Mouse (Mus musculus) limb, embryonic 14.5 days (tissue): ENCODE measurements around the gene Kif16b. TPM values are rescaled to one million over a fixed set of nuclear protein-coding genes. Genes with fewer than 3 reads are reported as not detected.

ENCODE experiments used
- ATAC-seq: fragments of 200-750 bp; cut with Nextera tagmentation; 2 replicates; pipeline ENCODE4 v1.8.0; 2017; ENCODE audit warnings: low read depth, moderate number of reproducible peaks, moderate TSS enrichment; ENCODE audit not compliant: low FRiP score
- DNase-seq: peaks from one replicate; pipeline ENCODE4 v3.0.0-alpha.2; 2015; ENCODE audit warnings: low spot score
- H3K27ac ChIP-seq: fragments of 300-500 bp; sonication (generic); replicated peaks from 2 replicates; pipeline ENCODE4 v1.5.1; 2014; ENCODE audit warnings: low read depth, mild to moderate bottlenecking, low read length, moderate library complexity, mixed read lengths
- H3K27me3 ChIP-seq: fragments of 300-500 bp; sonication (generic); 2 replicates; pipeline ENCODE4 v1.6.1; 2014; ENCODE audit warnings: low read length, mixed read lengths; ENCODE audit not compliant: control insufficient read depth, insufficient read depth
- H3K36me3 ChIP-seq: fragments of 300-500 bp; sonication (generic); 2 replicates; pipeline ENCODE4 v1.6.1; 2014; ENCODE audit warnings: mild to moderate bottlenecking, low read length, moderate library complexity, mixed read lengths; ENCODE audit not compliant: control insufficient read depth, insufficient read depth
- H3K4me1 ChIP-seq: fragments of 300-500 bp; sonication (generic); 2 replicates; pipeline ENCODE4 v1.6.1; 2014; ENCODE audit warnings: antibody characterized with exemption, low read length, mixed read lengths; ENCODE audit not compliant: control insufficient read depth, insufficient read depth
- H3K4me2 ChIP-seq: fragments of 300-500 bp; sonication (generic); replicated peaks from 2 replicates; pipeline ENCODE4 v1.6.1; 2014; ENCODE audit warnings: low read depth, mild to moderate bottlenecking, low read length, moderate library complexity; ENCODE audit not compliant: severe bottlenecking
- H3K4me3 ChIP-seq: fragments of 300-500 bp; sonication (generic); replicated peaks from 2 replicates; pipeline ENCODE4 v1.5.1; 2014; ENCODE audit warnings: low read length
- H3K9ac ChIP-seq: fragments of 300-500 bp; sonication (generic); 2 replicates; pipeline ENCODE4 v1.6.1; 2014; ENCODE audit warnings: mild to moderate bottlenecking, low read depth, low read length, moderate library complexity; ENCODE audit not compliant: severe bottlenecking
- H3K9me3 ChIP-seq: fragments of 300-500 bp; sonication (generic); 2 replicates; pipeline ENCODE4 v1.6.1; 2016; ENCODE audit warnings: low read length; ENCODE audit not compliant: control insufficient read depth
- POLR2A ChIP-seq: fragments of 200-500 bp; IDR thresholded peaks from 2 replicates; pipeline ENCODE4 v1.8.0; 2012; ENCODE audit warnings: inconsistent platforms, mild to moderate bottlenecking, moderate library complexity, borderline replicate concordance; ENCODE audit not compliant: insufficient read depth, insufficient read length; ENCODE audit errors: extremely low read depth
- WGBS: fragments of 180-500 bp; shearing (Covaris S2); extraction: QIAGEN DNeasy Blood & Tissue Kit; methylation state at CpG from one replicate; pipeline ENCODE4 v1.1.7; 2014; 5-methylcytosine and 5-hydroxymethylcytosine counted together
- polyA plus RNA-seq, 2 experiments: library from polyadenylated mRNA; depleted of rRNA in 1 of 2; stranded (reverse) in 1 of 2; unstranded in 1 of 2; fragments of >200 nt; fragmentation: Nextera tagmentation in 1 of 2; extraction: Ambion mirVana in 1 of 2; gene quantifications; 2 replicates each; pipeline versions ENCODE4 v1.2.1 to v1.2.3; 2012 to 2014

Kif16b gene
- polyA plus RNA-seq, 2 experiments: 7.9 to 10.6 TPM

DNA sequence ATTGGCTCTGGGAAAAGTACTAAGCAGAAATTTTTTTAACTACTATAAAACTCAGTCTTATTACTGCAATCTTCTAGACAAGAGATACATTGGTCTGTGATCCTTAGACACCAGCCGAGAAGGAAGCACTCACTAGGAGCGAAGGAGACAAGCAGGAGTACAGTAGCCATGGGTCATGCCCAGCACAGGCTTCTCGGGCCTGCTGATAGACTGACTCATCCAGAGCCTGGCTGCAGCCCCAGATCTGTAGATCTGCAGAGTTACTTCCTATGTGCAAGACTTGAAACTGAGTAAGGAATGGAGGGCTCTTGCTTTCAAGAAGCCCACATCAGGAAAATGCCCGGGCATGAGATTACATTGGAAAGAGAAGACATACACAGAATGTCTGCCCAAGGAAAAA is 169.0 kb downstream of the Kif16b start:
- TF ChIP-seq POLR2A: no peak
- no peak overlapping the region for H3K4me2 ChIP-seq
- H3K27me3 ChIP-seq: no peaks in the 10 kb centered on the region
- H3K27ac ChIP-seq: no peak overlapping the region
- no peak overlapping the region for H3K9ac ChIP-seq
- no peaks in the 10 kb centered on the region for H3K9me3 ChIP-seq
- no peak for DNase-seq
- H3K4me3 ChIP-seq: no peak overlapping the region
- H3K4me1 ChIP-seq: no peaks in the 10 kb centered on the region
- ATAC-seq: no peak
- H3K36me3 ChIP-seq: no peaks in the 10 kb centered on the region
- WGBS: 87% methylated on average over 4 of the region's 4 CpGs

DNA sequence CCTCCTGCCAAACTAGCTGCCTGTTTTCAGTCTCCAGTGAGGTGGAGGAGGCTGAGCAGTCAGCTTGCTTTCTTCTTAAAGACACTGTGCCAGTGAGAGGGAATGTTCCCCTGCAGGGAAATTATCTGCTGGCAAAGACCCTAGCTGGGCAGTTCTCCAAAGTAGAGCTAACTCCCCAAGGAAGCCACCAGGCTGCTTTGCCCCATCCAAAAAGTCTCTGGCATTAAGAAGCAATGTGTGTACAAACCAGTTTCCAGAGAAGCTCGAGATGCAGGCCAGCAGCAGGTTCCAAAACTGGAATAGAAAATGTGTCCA is 169.6 kb downstream of the Kif16b start:
- no peak overlapping the region for H3K4me3 ChIP-seq
- no peaks in the 10 kb centered on the region for H3K27me3 ChIP-seq
- no peaks in the 10 kb centered on the region for H3K4me1 ChIP-seq
- ATAC-seq (no peak; the same call in 1 of the 2 replicates), DNase-seq (peak; percentile 52)
- no peaks in the 10 kb centered on the region for H3K9me3 ChIP-seq
- no peaks in the 10 kb centered on the region for H3K36me3 ChIP-seq
- H3K4me2 ChIP-seq: no peak overlapping the region
- H3K27ac ChIP-seq: no peak overlapping the region
- no peak for TF ChIP-seq POLR2A
- WGBS: 56% methylated on average over 1 of the region's 1 CpGs
- H3K9ac ChIP-seq: no peak overlapping the region

DNA sequence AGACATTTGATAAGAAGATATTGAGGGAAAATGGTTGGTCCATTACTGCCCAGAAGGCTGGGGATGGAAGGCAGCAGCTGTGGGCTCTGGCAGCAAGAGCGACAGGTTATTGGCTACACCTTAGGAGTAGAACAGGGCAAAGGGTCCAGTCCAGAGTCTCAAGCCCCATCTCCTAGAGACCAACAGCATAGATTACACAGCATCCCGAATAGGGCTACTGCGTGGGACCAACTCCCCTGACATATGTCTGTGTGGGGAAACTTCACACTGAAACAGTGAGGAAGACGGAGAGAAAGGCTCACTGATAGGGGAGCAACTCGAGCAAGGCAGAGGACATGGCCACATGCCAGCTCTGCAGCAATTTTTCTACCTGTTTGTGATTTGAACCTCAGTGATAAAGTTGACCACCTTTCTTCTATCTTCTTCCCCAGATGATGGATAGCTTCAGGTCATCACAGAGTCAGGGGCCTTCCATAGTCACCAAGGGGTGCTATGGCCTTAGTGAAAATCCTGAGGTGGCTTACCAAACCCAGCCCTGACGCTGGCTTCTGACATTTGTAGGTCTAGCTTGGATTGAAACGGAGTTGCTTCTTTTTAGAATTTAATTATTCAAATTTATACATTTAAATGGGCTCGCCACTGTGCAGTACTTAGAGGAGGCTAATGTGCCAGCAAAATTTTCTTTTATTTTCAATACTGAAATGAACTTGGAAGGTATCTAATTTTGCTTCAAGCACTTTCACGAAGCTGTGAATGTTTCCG is 170.1 kb downstream of the Kif16b start:
- no peak for ATAC-seq
- DNase-seq: no peak
- Histone ChIP-seq H3K27me3 (no peaks in the 10 kb centered on the region), H3K9ac (no peak overlapping the region), H3K27ac (0 out of 2 replicates have a peak overlapping the region, but pooled peaks have one; percentile 19), H3K9me3 (no peaks in the 10 kb centered on the region), H3K4me3 (no peak overlapping the region), H3K4me1 (no peaks in the 10 kb centered on the region), H3K4me2 (no peak overlapping the region), H3K36me3 (no peaks in the 10 kb centered on the region)
- 76% methylated on average over 10 of the region's 10 CpGs for WGBS
- TF ChIP-seq POLR2A: no peak

DNA sequence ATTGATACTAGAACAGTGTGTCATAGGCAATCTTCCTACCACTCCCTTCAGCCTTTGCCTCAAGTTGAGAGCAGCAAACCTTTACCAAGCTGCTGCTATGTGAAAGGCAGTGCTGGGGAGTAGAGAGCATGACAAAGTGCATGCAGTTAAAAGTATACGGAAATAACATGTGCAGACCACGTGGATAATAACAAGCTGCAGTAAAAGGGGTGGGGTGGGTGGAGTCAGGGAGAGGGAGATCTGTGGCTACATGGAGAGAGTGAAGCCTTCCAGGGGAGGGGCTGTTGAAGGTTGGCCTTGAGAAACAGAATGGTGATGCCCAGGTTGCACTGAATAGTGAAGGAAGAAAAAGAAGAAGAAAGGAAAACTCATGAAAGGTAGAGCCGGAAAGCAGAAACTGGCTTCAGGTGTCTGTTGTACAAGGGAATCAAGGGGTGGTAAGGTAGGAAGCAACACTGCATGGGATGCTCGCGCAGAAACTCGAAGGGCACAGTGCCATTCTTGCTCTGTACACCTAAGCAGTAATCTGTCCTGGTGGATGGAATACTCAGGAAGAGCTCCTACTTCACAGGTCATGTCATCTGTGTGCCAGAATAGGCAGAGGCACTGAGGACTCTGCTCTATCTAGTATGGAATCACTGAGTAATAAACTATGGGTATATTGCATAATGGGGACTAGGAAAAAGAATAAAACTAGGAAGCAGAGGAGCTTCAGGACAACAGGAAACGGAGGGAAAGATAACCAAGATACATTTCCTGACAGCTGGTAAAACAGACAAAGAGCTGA is 176.9 kb downstream of the Kif16b start:
- ATAC-seq: no peak
- 72% methylated on average over 7 of the region's 7 CpGs for WGBS
- TF ChIP-seq POLR2A: no peak
- H3K27ac ChIP-seq: no peak overlapping the region
- no peaks in the 10 kb centered on the region for H3K4me1 ChIP-seq
- no peak overlapping the region for H3K4me2 ChIP-seq
- H3K36me3 ChIP-seq: no peaks in the 10 kb centered on the region
- no peaks in the 10 kb centered on the region for H3K27me3 ChIP-seq
- H3K9me3 ChIP-seq: no peaks in the 10 kb centered on the region
- no peak for DNase-seq
- H3K4me3 ChIP-seq: no peak overlapping the region
- no peak overlapping the region for H3K9ac ChIP-seq

DNA sequence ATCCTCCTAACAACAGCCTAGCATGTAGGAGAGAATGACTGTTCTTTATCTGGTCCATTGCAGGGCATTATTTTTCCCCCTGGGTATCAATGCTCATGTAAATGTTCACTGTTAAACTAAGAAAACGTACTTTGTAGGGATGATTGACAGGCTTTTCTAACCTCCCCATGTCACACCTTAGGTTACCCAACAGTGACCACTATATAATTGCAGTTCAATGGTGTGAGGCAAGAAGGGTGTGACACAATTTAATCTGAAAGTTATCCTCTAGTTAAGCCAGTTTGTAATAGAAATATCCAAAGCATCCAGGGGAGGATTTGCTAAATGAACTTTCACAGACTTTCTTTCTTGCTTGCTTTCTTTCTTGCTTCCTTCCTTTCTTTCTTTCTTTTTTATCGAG is 181.2 kb downstream of the Kif16b start:
- H3K27ac ChIP-seq: no peak overlapping the region
- DNase-seq (no peak), ATAC-seq (no peak)
- WGBS: 93% methylated on average over 2 of the region's 2 CpGs
- H3K36me3 ChIP-seq: no peaks in the 10 kb centered on the region
- H3K4me1 ChIP-seq: no peaks in the 10 kb centered on the region
- no peak overlapping the region for H3K9ac ChIP-seq
- no peaks in the 10 kb centered on the region for H3K27me3 ChIP-seq
- H3K4me2 ChIP-seq: no peak overlapping the region
- TF ChIP-seq POLR2A: no peak
- H3K9me3 ChIP-seq: no peaks in the 10 kb centered on the region
- H3K4me3 ChIP-seq: no peak overlapping the region
